Mouse (Mus musculus) telencephalon, adult 2 months (tissue): Measurements from ENCODE around the gene Olfr876.
"Not testable (repeated sequence)": the region's sequence is repeated elsewhere in the genome, so short reads cannot be mapped to it uniquely, and the experiment has no call there.

Experiments used
- DNase-seq: peaks from one replicate; pipeline ENCODE4 v3.0.0-alpha.2; 2011; ENCODE audit warnings: low read depth, low spot score

Olfr876 gene

GRCm38 (mm10) chr9:37802731-37803130, at the start of gene Olfr876:
Gene Olfr876 (plus strand): TSS chr9:37803031.
- no peak for DNase-seq

- DNase-seq, result no peak
These were observed 41.1 kb upstream of the Olfr876 start for GRCm38 (mm10) chr9:37761728-37762127.

GRCm38 (mm10) chr9:37762541-37762940, 40.3 kb upstream of the Olfr876 start:
- no peak for DNase-seq

GRCm38 (mm10) chr9:37770661-37771060, 32.2 kb upstream of the Olfr876 start:
- DNase-seq, result no peak

- no peak for DNase-seq
These were observed 31.1 kb upstream of the Olfr876 start, which contains the start of gene Olfr875 for GRCm38 (mm10) chr9:37771759-37772158. Gene Olfr875 (plus strand): TSS chr9:37771857.

- DNase-seq, result no peak
These were observed 20.0 kb upstream of the Olfr876 start for GRCm38 (mm10) chr9:37782766-37783260.

GRCm38 (mm10) chr9:37783394-37784387, 19.1 kb upstream of the Olfr876 start:
- not testable (repeated sequence) for DNase-seq

GRCm38 (mm10) chr9:37786411-37786810, 16.4 kb upstream of the Olfr876 start:
- no peak for DNase-seq

GRCm38 (mm10) chr9:37802055-37802454, 776 bp upstream of the Olfr876 start:
- DNase-seq, result peak; percentile 71

- no peak for DNase-seq
These were observed 4.4 kb downstream of the Olfr876 start for GRCm38 (mm10) chr9:37807235-37807634.

- DNase-seq, result no peak
These were observed 5.6 kb downstream of the Olfr876 start for GRCm38 (mm10) chr9:37808456-37808855.

- DNase-seq, result no peak
These were observed 6.1 kb downstream of the Olfr876 start for GRCm38 (mm10) chr9:37808976-37809375.

GRCm38 (mm10) chr9:37814696-37815095, 11.9 kb downstream of the Olfr876 start:
- peak; percentile 86 for DNase-seq

GRCm38 (mm10) chr9:37829881-37830280, 27.1 kb downstream of the Olfr876 start:
- DNase-seq, result peak; percentile 74

GRCm38 (mm10) chr9:37833341-37833740, 30.5 kb downstream of the Olfr876 start:
- no peak for DNase-seq

GRCm38 (mm10) chr9:37849267-37849666, 46.4 kb downstream of the Olfr876 start:
- no peak for DNase-seq

- no peak for DNase-seq
These were observed 51.1 kb downstream of the Olfr876 start, which contains the start of gene Olfr877 for GRCm38 (mm10) chr9:37853969-37854368. Gene Olfr877 (plus strand): TSS chr9:37854269.
